ENCODE assay signal across 1 mouse cellular context in genomic region chr13:64432017-64432995, GRCm38 (mm10).
A peak's percentile ranks its signal among the peaks of the same experiment; 100 is the strongest.
TF ChIP-seq lines count a peak whose summit lies in the region.

Cdk20 (plus strand) TSS chr13:64432314.

TF ChIP-seq in MEL, 35 proteins besides CTCF, POLR2A, EP300 and RAD21 (continued from another document):
- TF ChIP-seq JUND (IDR thresholded peaks at IDR 0.05; ENCODE audit: low read depth, low read length) (no peak), USF2 (IDR thresholded peaks at IDR 0.05; ENCODE audit: borderline replicate concordance in 1 of 2, insufficient read depth in 1 of 2, low read depth in 1 of 2, low read length in 2 of 2) (peak; percentile 61 to 91), UBTF (IDR thresholded peaks at IDR 0.05; ENCODE audit: borderline replicate concordance, insufficient read depth, low read depth, low read length) (no peak), TAL1 (IDR thresholded peaks at IDR 0.05; ENCODE audit: low read length) (peak; percentile 48), ZMIZ1 (IDR thresholded peaks at IDR 0.05; ENCODE audit: low read depth, low read length) (no peak)
